Mouse (Mus musculus) ES-E14 (cell line): ENCODE measurements around the gene Dnhd1. TPM values are rescaled to one million over a fixed set of nuclear protein-coding genes. Genes with fewer than 3 reads are reported as not detected.

Experiments used
- DNase-seq: peaks from one replicate; pipeline ENCODE4 v3.0.0-alpha.2; 2013; ENCODE audit warnings: low read depth, low spot score
- H3K27ac ChIP-seq: 2 replicates; pipeline ENCODE4 v1.5.1; 2012; ENCODE audit warnings: low read depth, mild to moderate bottlenecking, low read length, moderate library complexity, mixed read lengths; ENCODE audit not compliant: poor library complexity, insufficient read depth, severe bottlenecking
- H3K36me3 ChIP-seq: 2 replicates; pipeline ENCODE4 v1.6.1; 2012; ENCODE audit warnings: mild to moderate bottlenecking, low read length, moderate library complexity, mixed read lengths; ENCODE audit not compliant: control insufficient read depth, poor library complexity, insufficient read depth, severe bottlenecking
- H3K4me1 ChIP-seq, 2 experiments: fragments of 150-350 bp in 1 of 2; sonication (generic) in 1 of 2; 2 replicates each; pipeline ENCODE4 v1.6.1; 2012; ENCODE audit warnings: low read length in 2 of 2, mild to moderate bottlenecking in 1 of 2, mixed read lengths in 1 of 2; ENCODE audit not compliant: control insufficient read depth in 2 of 2, insufficient read depth in 2 of 2, poor library complexity in 1 of 2
- H3K4me3 ChIP-seq, 2 experiments: fragments of 150-350 bp in 1 of 2; sonication (generic) in 1 of 2; 2 replicates each; pipeline ENCODE4 v1.5.1; 2012; ENCODE audit warnings: low read length in 2 of 2, low read depth in 1 of 2, mild to moderate bottlenecking in 1 of 2, mixed read lengths in 1 of 2; ENCODE audit not compliant: insufficient read depth in 1 of 2, poor library complexity in 1 of 2, severe bottlenecking in 1 of 2
- H3K9ac ChIP-seq: 2 replicates; pipeline ENCODE4 v1.6.1; 2012; ENCODE audit warnings: low read depth, mild to moderate bottlenecking, low read length, mixed read lengths; ENCODE audit not compliant: poor library complexity, insufficient read depth, severe bottlenecking
- H3K9me3 ChIP-seq: fragments of 150-350 bp; sonication (generic); 2 replicates; pipeline ENCODE4 v1.6.1; 2012; ENCODE audit warnings: low read depth, mild to moderate bottlenecking, low read length; ENCODE audit not compliant: control insufficient read depth, insufficient read depth
- CHD2 ChIP-seq: IDR thresholded peaks from 2 replicates; pipeline ENCODE4 v1.6.1; 2014; ENCODE audit warnings: mild to moderate bottlenecking, low read depth, low read length, inconsistent platforms
- HCFC1 ChIP-seq: IDR thresholded peaks from 2 replicates; pipeline ENCODE4 v1.6.1; 2012; ENCODE audit warnings: low read length, inconsistent platforms, borderline replicate concordance; ENCODE audit not compliant: insufficient read depth
- MAFK ChIP-seq: IDR thresholded peaks from 2 replicates; pipeline ENCODE4 v1.6.1; 2014; ENCODE audit warnings: mild to moderate bottlenecking, low read depth, low read length, inconsistent platforms; ENCODE audit not compliant: insufficient read depth
- ZC3H11A ChIP-seq: IDR thresholded peaks from 2 replicates; pipeline ENCODE4 v1.6.1; 2012; ENCODE audit warnings: low read depth, mild to moderate bottlenecking, inconsistent platforms, low read length, borderline replicate concordance
- ZNF384 ChIP-seq: IDR thresholded peaks from 2 replicates; pipeline ENCODE4 v1.6.1; 2012; ENCODE audit warnings: low read depth, low read length, inconsistent platforms
- in situ Hi-C, 2 experiments: fragments of 600-800 bp; cut with MboI; formaldehyde crosslinking; loops; one replicate each; pipeline ENCODE4 v1.15.1; 2025; ENCODE audit warnings: low sequenced_read_pairs in 2 of 2, inconsistent platforms in 1 of 2; ENCODE audit not compliant: unreplicated experiment in 2 of 2
- total RNA-seq: library from RNA; depleted of rRNA; stranded (reverse); fragments of 300-350 nt; gene quantifications from 2 replicates; pipeline ENCODE4 v1.2.3, GENCODE M21; 2012

The Dnhd1 gene
- total RNA-seq, 1 experiment: 0.98 TPM

- H3K27ac ChIP-seq: peak overlapping the region; percentile 34; the same call in 1 of the 2 replicates
- H3K4me3 ChIP-seq: peak overlapping the region; percentile 82 to 88
- peaks cover 3% of the 10 kb centered on the region in 2 experiments; a peak in 2 of 4 replicates for H3K4me1 ChIP-seq
- in situ Hi-C loops: no loop called here
- no peak for TF ChIP-seq ZC3H11A
- no peaks in the 10 kb centered on the region for H3K9me3 ChIP-seq
- H3K36me3 ChIP-seq: peaks cover 21% of the 10 kb centered on the region; the same call in 1 of the 2 replicates
- peak overlapping the region; percentile 74 for H3K9ac ChIP-seq
- no peak for DNase-seq
Observed at GRCm38 (mm10) chr7:105640894-105641255, 9.8 kb upstream of the Dnhd1 start.

GRCm38 (mm10) chr7:105641936-105642335 lies 8.7 kb upstream of the Dnhd1 start:
- Histone ChIP-seq H3K4me1 (peaks cover 3% of the 10 kb centered on the region in 2 experiments; a peak in 2 of 4 replicates), H3K36me3 (peaks cover 12% of the 10 kb centered on the region; the same call in 1 of the 2 replicates), H3K9ac (no peak overlapping the region), H3K27ac (no peak overlapping the region), H3K9me3 (no peaks in the 10 kb centered on the region), H3K4me3 (no peak overlapping the region)
- TF ChIP-seq ZC3H11A (no peak), CHD2 (no peak), ZNF384 (no peak), HCFC1 (no peak), MAFK (no peak)
- no peak for DNase-seq
- in situ Hi-C loops: no loop called here

- peak overlapping the region in 1 of 2 experiments; percentile 31; a peak in 1 of 4 replicates for H3K4me3 ChIP-seq
- DNase-seq: peak; percentile 55
Observed at GRCm38 (mm10) chr7:105685541-105686197, 35.0 kb downstream of the Dnhd1 start.

GRCm38 (mm10) chr7:105690875-105691274 lies 40.2 kb downstream of the Dnhd1 start:
- in situ Hi-C loops: no loop called here
- TF ChIP-seq HCFC1 (no peak), ZC3H11A (no peak), MAFK (no peak), CHD2 (no peak), ZNF384 (no peak)

More at GRCm38 (mm10) chr7:105685541-105686197, 35.0 kb downstream of the Dnhd1 start:
- no peak for TF ChIP-seq HCFC1
- no peak for TF ChIP-seq MAFK
- no peak for TF ChIP-seq ZC3H11A
- TF ChIP-seq ZNF384: no peak
- TF ChIP-seq CHD2: no peak
- Histone ChIP-seq H3K27ac (no peak overlapping the region), H3K4me1 (no peaks in the 10 kb centered on the region; a peak in 1 of 4 replicates), H3K36me3 (no peaks in the 10 kb centered on the region), H3K9me3 (no peaks in the 10 kb centered on the region), H3K9ac (no peak overlapping the region)
- in situ Hi-C loops: no loop called here

GRCm38 (mm10) chr7:105703184-105703583 lies 52.6 kb downstream of the Dnhd1 start:
- Histone ChIP-seq H3K9me3 (no peaks in the 10 kb centered on the region), H3K27ac (no peak overlapping the region), H3K36me3 (no peaks in the 10 kb centered on the region), H3K4me1 (no peaks in the 10 kb centered on the region), H3K4me3 (peak overlapping the region; percentile 6 to 30; a peak in 1 of 4 replicates), H3K9ac (no peak overlapping the region)
- TF ChIP-seq CHD2: no peak
- TF ChIP-seq ZC3H11A: no peak
- no peak for TF ChIP-seq MAFK
- no peak for TF ChIP-seq ZNF384
- TF ChIP-seq HCFC1: no peak
- in situ Hi-C loops: no loop called here
- no peak for DNase-seq

More at GRCm38 (mm10) chr7:105690875-105691274, 40.2 kb downstream of the Dnhd1 start:
- Histone ChIP-seq H3K4me3 (no peak overlapping the region), H3K4me1 (no peaks in the 10 kb centered on the region; a peak in 1 of 4 replicates), H3K9me3 (no peaks in the 10 kb centered on the region), H3K9ac (no peak overlapping the region), H3K27ac (no peak overlapping the region), H3K36me3 (no peaks in the 10 kb centered on the region)
- DNase-seq: no peak
